Mouse (Mus musculus): ENCODE measurements around the gene Rnf224. TPM values are rescaled to one million over a fixed set of nuclear protein-coding genes. Genes with fewer than 3 reads are reported as not detected.

The Rnf224 gene
- total and polyA plus RNA-seq, 3 experiments, result 0.10 TPM; not detected in 2

GRCm38 (mm10) chr2:25228431-25228889, 8.1 kb downstream of the Rnf224 start (continued):
- TF ChIP-seq MAX (IDR thresholded peaks at IDR 0.05; ENCODE audit: low read length) (peak; percentile 61), KAT2A (conservative IDR thresholded peaks at IDR 0.05; ENCODE audit: low read depth, low read length) (no peak), SMC3 (IDR thresholded peaks at IDR 0.05; ENCODE audit: low read depth, low read length) (no peak; the same call in none of the 2 replicates), RAD21 (IDR thresholded peaks at IDR 0.05; ENCODE audit: low read depth, low read length) (peak; percentile 59), UBTF (IDR thresholded peaks at IDR 0.05; ENCODE audit: borderline replicate concordance, insufficient read depth, low read depth, low read length) (no peak), MEF2A (IDR thresholded peaks at IDR 0.05; ENCODE audit: extremely low read depth, insufficient replicate concordance, low read depth, low read length, poor library complexity, severe bottlenecking) (no peak), SIN3A (IDR thresholded peaks at IDR 0.05; ENCODE audit: low read length) (peak; percentile 91), MXI1 (IDR thresholded peaks at IDR 0.05; ENCODE audit: low read depth, low read length) (peak; percentile 67), POLR2AphosphoS2 (IDR thresholded peaks at IDR 0.05; ENCODE audit: low read length) (no peak), HCFC1 (IDR thresholded peaks at IDR 0.05; ENCODE audit: low read depth, low read length) (peak; percentile 68), POLR2AphosphoS5 (IDR thresholded peaks at IDR 0.05; ENCODE audit: borderline replicate concordance, low read depth, low read length) (no peak), GABPA (IDR thresholded peaks at IDR 0.05; ENCODE audit: low read depth, low read length) (no peak), ZC3H11A (IDR thresholded peaks at IDR 0.05; ENCODE audit: low read depth, low read length) (peak; percentile 38; the same call in 1 of the 2 replicates), MAZ (IDR thresholded peaks at IDR 0.05; ENCODE audit: low read depth, low read length) (peak; percentile 83), USF1 (IDR thresholded peaks at IDR 0.05; ENCODE audit: low read depth, low read length) (no peak), CHD2 (IDR thresholded peaks at IDR 0.05; ENCODE audit: low read length) (no peak)

DNA sequence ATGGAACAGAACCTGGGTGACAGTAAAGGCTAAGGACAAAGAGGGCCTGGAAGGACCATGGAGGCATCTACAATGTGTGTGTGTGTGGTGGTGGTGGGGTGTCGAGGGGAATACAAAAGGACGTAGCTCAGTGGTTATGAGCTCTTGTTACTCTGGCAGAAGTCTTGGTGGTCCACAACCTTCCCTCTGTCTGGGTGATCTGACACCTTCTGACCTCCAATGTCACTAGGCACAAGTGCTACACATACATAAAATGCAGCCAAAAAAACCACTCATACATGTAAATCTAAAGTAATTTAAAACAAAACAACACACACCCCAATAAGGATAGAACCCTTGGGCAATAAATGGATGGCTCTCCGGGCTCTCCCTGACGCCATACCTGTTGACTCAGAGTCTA, 9.2 kb downstream of the Rnf224 start:
- H3K4me1 ChIP-seq (ENCODE audit: control insufficient read depth in 1 of 2, insufficient read depth in 2 of 2, low read length in 2 of 2), result peaks cover 6 to 18% of the 10 kb centered on the region in 2 experiments; a peak in 3 of 4 replicates
- no peak overlapping the region for H3K27ac ChIP-seq (ENCODE audit: control insufficient read depth, low read depth, low read length)
- H3K36me3 ChIP-seq (ENCODE audit: control insufficient read depth in 1 of 2, insufficient read depth in 2 of 2, low read length in 2 of 2), result peaks cover 6 to 8% of the 10 kb centered on the region in 2 experiments
- peaks cover 17% of the 10 kb centered on the region for H3K79me2 ChIP-seq (ENCODE audit: control insufficient read depth, insufficient read depth, low read length, poor library complexity)
- no peak overlapping the region for H3K9ac ChIP-seq (ENCODE audit: control insufficient read depth, low read depth, low read length, poor library complexity, severe bottlenecking)
- H3K4me3 ChIP-seq (ENCODE audit: control insufficient read depth in 1 of 2, insufficient read depth in 1 of 2, low read depth in 2 of 2, low read length in 2 of 2), result no peak overlapping the region
- no peak for DNase-seq (ENCODE audit: low read depth, low spot score)
- no peaks in the 10 kb centered on the region for H3K9me3 ChIP-seq (replicated peaks; ENCODE audit: insufficient read depth, low read length)
- no peaks in the 10 kb centered on the region for H3K27me3 ChIP-seq (ENCODE audit: control insufficient read depth in 1 of 2, insufficient read depth in 2 of 2, low read length in 2 of 2)
- no peak for TF ChIP-seq POLR2A (IDR thresholded peaks at IDR 0.05; ENCODE audit: control insufficient read depth in 1 of 2, insufficient read depth in 1 of 2, low read depth in 1 of 2, low read length in 2 of 2, poor library complexity in 1 of 2)
- TF ChIP-seq ZMIZ1 (IDR thresholded peaks at IDR 0.05; ENCODE audit: low read depth, low read length), result no peak
- no peak for TF ChIP-seq TBP (IDR thresholded peaks at IDR 0.05; ENCODE audit: low read depth, low read length)
- TF ChIP-seq MXI1 (IDR thresholded peaks at IDR 0.05; ENCODE audit: low read depth, low read length), result no peak
- no peak for TF ChIP-seq HCFC1 (IDR thresholded peaks at IDR 0.05; ENCODE audit: low read depth, low read length)
- no peak for TF ChIP-seq TCF12 (IDR thresholded peaks at IDR 0.05; ENCODE audit: low read depth, low read length)
- TF ChIP-seq ZKSCAN1 (IDR thresholded peaks at IDR 0.05; ENCODE audit: low read depth, low read length), result no peak
- TF ChIP-seq MYC (IDR thresholded peaks at IDR 0.05; ENCODE audit: low read depth, low read length), result no peak
- no peak for TF ChIP-seq BHLHE40 (IDR thresholded peaks at IDR 0.05; ENCODE audit: borderline replicate concordance, low read depth, low read length)
- no peak for TF ChIP-seq POLR2AphosphoS2 (IDR thresholded peaks at IDR 0.05; ENCODE audit: low read length)
- TF ChIP-seq SIN3A (IDR thresholded peaks at IDR 0.05; ENCODE audit: low read length), result no peak
- no peak for TF ChIP-seq E2F4 (IDR thresholded peaks at IDR 0.05; ENCODE audit: borderline replicate concordance, low read depth, low read length)
- TF ChIP-seq JUND (IDR thresholded peaks at IDR 0.05; ENCODE audit: low read depth, low read length), result no peak
- TF ChIP-seq POLR2AphosphoS5 (IDR thresholded peaks at IDR 0.05; ENCODE audit: borderline replicate concordance, low read depth, low read length), result no peak
